Mouse (Mus musculus): Measurements from ENCODE around the gene Ppp2ca. TPM values are rescaled to one million over a fixed set of nuclear protein-coding genes. Genes with fewer than 3 reads are reported as not detected.
"Not testable (repeated sequence)": the region's sequence is repeated elsewhere in the genome, so short reads cannot be mapped to it uniquely, and the experiment has no call there.

Gene Ppp2ca
- polyA plus RNA-seq, 1 experiment from 2014 or later, result 59.1 TPM

DNA sequence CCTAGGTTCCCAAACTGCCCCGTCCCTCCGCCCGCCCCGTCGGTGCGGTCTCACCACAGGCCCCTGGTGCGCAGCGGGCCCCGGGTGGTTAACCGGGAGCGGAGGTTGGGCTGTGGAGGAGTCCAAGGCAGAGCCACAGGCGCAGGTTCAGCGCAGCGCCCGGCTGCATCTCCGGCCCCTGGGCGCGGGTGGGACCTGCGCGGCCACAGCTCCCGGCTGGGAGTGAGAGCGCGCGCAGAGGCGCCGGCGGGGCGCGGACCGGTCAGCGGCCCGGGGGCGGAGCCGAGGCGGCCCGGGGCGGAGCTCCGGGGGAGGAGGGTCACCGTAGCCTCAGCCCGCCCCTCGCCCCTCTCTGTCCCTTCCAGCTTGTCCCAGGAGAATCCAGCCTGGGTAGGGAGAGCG, 69.4 kb downstream of the Ppp2ca start:
- not testable (repeated sequence) for H3K27ac ChIP-seq; H3K9me3 ChIP-seq (replicated peaks); H3K36me3 ChIP-seq; H3K9ac ChIP-seq; H3K4me1 ChIP-seq
- peaks cover 78% of the 10 kb centered on the region for H3K27me3 ChIP-seq (replicated peaks)
- ATAC-seq, result peak; percentile 60
- peak overlapping the region; percentile 47 for H3K4me3 ChIP-seq
- peak overlapping the region; percentile 66 for H3K4me2 ChIP-seq
- WGBS (ENCODE audit: insufficient replicate concordance), result under 1% methylated on average over 34 of the region's 42 CpGs

GRCm38 (mm10) chr11:52168461-52168860, 70.0 kb downstream of the Ppp2ca start:
- Histone ChIP-seq H3K27ac (no peak overlapping the region), H3K27me3 (replicated peaks) (peaks cover 79% of the 10 kb centered on the region), H3K9me3 (replicated peaks) (no peaks in the 10 kb centered on the region), H3K4me2 (peak overlapping the region; percentile 66), H3K4me1 (no peaks in the 10 kb centered on the region), H3K4me3 (peak overlapping the region; percentile 47), H3K9ac (no peak overlapping the region), H3K36me3 (no peaks in the 10 kb centered on the region)
- 16% methylated on average over 12 of the region's 12 CpGs for WGBS (ENCODE audit: insufficient replicate concordance)
- ATAC-seq, result no peak

Small RNAs within 50 kb of the gene (microRNA-seq; reads per million reads assigned to microRNA genes)
- gene Gm24157 (1.4 reads per million), gene Mir3061 (56.9 reads per million, percentile 43 among the genes with 10 or more reads in this experiment)

Other genes with a start within 250 kb of the Ppp2ca start
- gene Jade2, start 241.0 kb upstream of the Ppp2ca start, polyA plus RNA-seq (2016; fragmentation: Nextera tagmentation; extraction: Ambion mirVana), result 0.92 and 0.95 TPM in 2 replicates
- 75.0 and 77.3 TPM in 2 replicates for gene Cdkn2aipnl, start 131.0 kb upstream of the Ppp2ca start, polyA plus RNA-seq (2016; fragmentation: Nextera tagmentation; extraction: Ambion mirVana)
- gene Ube2b, start 97.9 kb upstream of the Ppp2ca start, polyA plus RNA-seq (2016; fragmentation: Nextera tagmentation; extraction: Ambion mirVana), result 113 and 116 TPM in 2 replicates
- 2.1 and 2.6 TPM in 2 replicates for gene Cdkl3, start 94.5 kb upstream of the Ppp2ca start, polyA plus RNA-seq (2016; fragmentation: Nextera tagmentation; extraction: Ambion mirVana)
- gene Olfr1373, start 46.8 kb downstream of the Ppp2ca start, polyA plus RNA-seq (2016; fragmentation: Nextera tagmentation; extraction: Ambion mirVana), result not detected in 2 replicates
- not detected in 2 replicates for gene Olfr1371, start 115.3 kb downstream of the Ppp2ca start, polyA plus RNA-seq (2016; fragmentation: Nextera tagmentation; extraction: Ambion mirVana)
- gene Skp1a, start 133.3 kb downstream of the Ppp2ca start, polyA plus RNA-seq (2016; fragmentation: Nextera tagmentation; extraction: Ambion mirVana), result 384 and 391 TPM in 2 replicates
- gene Tcf7, start 184.3 kb downstream of the Ppp2ca start, polyA plus RNA-seq (2016; fragmentation: Nextera tagmentation; extraction: Ambion mirVana), result 3.8 and 4.4 TPM in 2 replicates